Mouse (Mus musculus): ENCODE measurements around the gene Plekhf1. TPM values are rescaled to one million over a fixed set of nuclear protein-coding genes. Genes with fewer than 3 reads are reported as not detected.

Gene Plekhf1
- polyA plus RNA-seq, 1 experiment from 2014 or later: 4.3 TPM

GRCm38 (mm10) chr7:38215281-38215680 is 12.5 kb downstream of the Plekhf1 start:
- Histone ChIP-seq H3K36me3 (0 out of 2 replicates have a peak, but pooled peaks cover 6% of the 10 kb centered on the region), H3K27ac (no peak overlapping the region), H3K27me3 (ENCODE audit: low read depth, poor library complexity, severe bottlenecking) (no peaks in the 10 kb centered on the region), H3K4me1 (no peaks in the 10 kb centered on the region), H3K4me3 (no peak overlapping the region), H3K9me3 (replicated peaks) (no peaks in the 10 kb centered on the region)
- WGBS: 72% methylated on average over 7 of the region's 7 CpGs
- no peak for DNase-seq (ENCODE audit: low spot score)

DNA sequence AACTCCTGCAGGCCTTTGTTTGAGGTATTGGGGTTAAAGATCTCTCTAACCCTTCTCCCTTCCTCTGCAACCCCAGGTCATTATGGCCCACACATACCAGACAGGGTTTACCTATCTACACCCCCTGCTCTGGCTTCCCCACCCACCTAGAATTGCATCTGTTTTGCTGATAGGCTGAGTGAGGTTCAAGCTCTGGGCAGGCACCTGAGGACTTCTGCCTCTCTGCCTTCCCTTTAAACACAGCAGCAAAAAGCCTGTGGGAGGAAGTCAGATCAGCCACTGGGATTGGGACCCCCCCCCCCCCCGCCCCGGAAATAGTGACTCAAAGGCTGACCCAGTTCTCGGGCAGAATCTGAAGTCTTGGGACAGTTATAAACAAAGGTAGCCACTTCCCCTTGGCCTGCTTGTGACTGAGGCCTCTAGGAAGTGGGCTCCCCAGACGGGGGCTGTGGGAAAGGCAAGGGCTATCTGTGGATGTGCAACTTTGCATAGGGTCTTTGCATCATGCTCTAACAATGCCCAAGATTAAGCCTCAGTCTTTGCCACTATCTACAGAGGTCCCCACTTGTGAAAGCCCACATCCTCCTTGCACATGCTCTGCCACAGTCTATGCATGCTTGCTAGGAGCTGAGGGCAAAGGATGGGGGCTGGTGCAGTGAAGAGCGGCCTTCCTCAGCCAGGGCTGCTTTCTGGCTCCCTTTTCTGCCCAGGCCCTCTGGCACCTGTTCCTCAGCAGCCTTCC is 13.2 kb downstream of the Plekhf1 start:
- no peaks in the 10 kb centered on the region for H3K4me1 ChIP-seq
- H3K27ac ChIP-seq: no peak overlapping the region
- DNase-seq (ENCODE audit: low spot score): no peak
- 0 out of 2 replicates have a peak, but pooled peaks cover under 1% of the 10 kb centered on the region for H3K36me3 ChIP-seq
- WGBS: 76% methylated on average over 5 of the region's 5 CpGs
- H3K9me3 ChIP-seq (replicated peaks): no peaks in the 10 kb centered on the region
- H3K27me3 ChIP-seq (ENCODE audit: low read depth, poor library complexity, severe bottlenecking): no peaks in the 10 kb centered on the region
- no peak overlapping the region for H3K4me3 ChIP-seq

- WGBS: 46% methylated on average over 1 of the region's 3 CpGs
These were observed 15.2 kb downstream of the Plekhf1 start for GRCm38 (mm10) chr7:38212651-38213062.

GRCm38 (mm10) chr7:38209478-38210152 is 18.2 kb downstream of the Plekhf1 start:
- H3K4me1 ChIP-seq: no peaks in the 10 kb centered on the region
- DNase-seq (ENCODE audit: low spot score): no peak
- no peak overlapping the region for H3K27ac ChIP-seq
- H3K4me3 ChIP-seq: no peak overlapping the region
- no peaks in the 10 kb centered on the region for H3K27me3 ChIP-seq (ENCODE audit: low read depth, poor library complexity, severe bottlenecking)
- no peaks in the 10 kb centered on the region for H3K9me3 ChIP-seq (replicated peaks)
- H3K36me3 ChIP-seq: no peaks in the 10 kb centered on the region
- 79% methylated on average over 11 of the region's 11 CpGs for WGBS

More at GRCm38 (mm10) chr7:38212651-38213062, 15.2 kb downstream of the Plekhf1 start:
- DNase-seq (ENCODE audit: low spot score): no peak
- H3K4me3 ChIP-seq: no peak overlapping the region
- H3K4me1 ChIP-seq: no peaks in the 10 kb centered on the region
- H3K27ac ChIP-seq: no peak overlapping the region
- H3K27me3 ChIP-seq (ENCODE audit: low read depth, poor library complexity, severe bottlenecking): no peaks in the 10 kb centered on the region
- H3K36me3 ChIP-seq: no peaks in the 10 kb centered on the region
- no peaks in the 10 kb centered on the region for H3K9me3 ChIP-seq (replicated peaks)

GRCm38 (mm10) chr7:38208969-38209368 is 18.8 kb downstream of the Plekhf1 start:
- H3K4me1 ChIP-seq: no peaks in the 10 kb centered on the region

DNA sequence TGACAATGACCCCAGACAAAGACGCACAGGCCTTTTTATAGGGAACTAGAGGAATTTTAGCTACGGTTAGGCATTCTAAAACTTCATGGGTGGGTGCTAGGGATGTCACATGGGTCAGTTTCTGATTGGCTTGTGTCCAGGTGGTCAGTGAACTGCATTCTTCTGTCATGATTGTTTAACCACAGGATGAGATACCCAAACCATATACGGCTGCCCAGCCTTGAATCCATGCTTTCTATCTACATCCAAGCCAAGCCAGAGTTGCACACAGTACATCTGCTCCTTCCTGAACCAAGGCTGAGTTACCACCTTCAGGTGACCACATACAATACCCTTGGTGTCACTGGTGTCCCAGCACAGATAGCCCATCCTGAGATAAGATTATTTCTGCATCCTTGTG is 21.3 kb downstream of the Plekhf1 start:
- no peak for DNase-seq (ENCODE audit: low spot score)
- Histone ChIP-seq H3K27ac (no peak overlapping the region), H3K36me3 (no peaks in the 10 kb centered on the region), H3K9me3 (replicated peaks) (no peaks in the 10 kb centered on the region), H3K27me3 (ENCODE audit: low read depth, poor library complexity, severe bottlenecking) (no peaks in the 10 kb centered on the region), H3K4me3 (no peak overlapping the region), H3K4me1 (no peaks in the 10 kb centered on the region)
- WGBS: 81% methylated on average over 3 of the region's 3 CpGs

More at GRCm38 (mm10) chr7:38208969-38209368, 18.8 kb downstream of the Plekhf1 start:
- Histone ChIP-seq H3K4me3 (no peak overlapping the region), H3K27ac (no peak overlapping the region), H3K9me3 (replicated peaks) (no peaks in the 10 kb centered on the region), H3K27me3 (ENCODE audit: low read depth, poor library complexity, severe bottlenecking) (no peaks in the 10 kb centered on the region), H3K36me3 (no peaks in the 10 kb centered on the region)
- WGBS: 75% methylated on average over 3 of the region's 3 CpGs
- no peak for DNase-seq (ENCODE audit: low spot score)

- Histone ChIP-seq H3K4me3 (no peak overlapping the region), H3K36me3 (no peaks in the 10 kb centered on the region), H3K27ac (no peak overlapping the region), H3K4me1 (peaks cover 3% of the 10 kb centered on the region), H3K9me3 (replicated peaks) (no peaks in the 10 kb centered on the region), H3K27me3 (ENCODE audit: low read depth, poor library complexity, severe bottlenecking) (no peaks in the 10 kb centered on the region)
- DNase-seq (ENCODE audit: low spot score): no peak
- WGBS: 47% methylated on average over 2 of the region's 2 CpGs
These were observed 22.0 kb downstream of the Plekhf1 start for GRCm38 (mm10) chr7:38205801-38206200.

DNA sequence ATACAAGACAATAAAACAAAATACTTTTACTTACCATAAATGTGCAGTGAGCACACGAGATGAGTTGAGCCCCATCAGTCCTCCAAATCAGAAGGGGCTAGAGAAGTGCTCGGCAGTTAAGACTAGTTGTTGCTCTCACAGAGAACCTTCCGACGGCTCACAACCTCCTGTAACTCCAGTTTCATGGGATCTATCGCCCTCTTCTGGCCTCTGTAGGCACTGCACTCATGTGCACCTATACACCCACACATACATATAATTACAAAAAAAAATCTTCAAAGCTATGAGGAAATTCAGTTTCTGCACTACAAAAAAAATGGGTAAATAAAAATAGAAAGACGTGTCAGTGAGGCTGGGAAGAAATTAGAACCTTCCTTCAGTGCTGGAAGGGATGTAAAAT is 23.5 kb downstream of the Plekhf1 start:
- Histone ChIP-seq H3K27me3 (ENCODE audit: low read depth, poor library complexity, severe bottlenecking) (no peaks in the 10 kb centered on the region), H3K4me1 (peaks cover 7% of the 10 kb centered on the region), H3K36me3 (no peaks in the 10 kb centered on the region), H3K27ac (no peak overlapping the region), H3K9me3 (replicated peaks) (no peaks in the 10 kb centered on the region), H3K4me3 (no peak overlapping the region)
- DNase-seq (ENCODE audit: low spot score): no peak
- 89% methylated on average over 6 of the region's 6 CpGs for WGBS

- H3K4me3 ChIP-seq: no peak overlapping the region
- H3K27ac ChIP-seq: no peak overlapping the region
- 32% methylated on average over 3 of the region's 3 CpGs for WGBS
- DNase-seq (ENCODE audit: low spot score): no peak
- H3K9me3 ChIP-seq (replicated peaks): no peaks in the 10 kb centered on the region
- H3K4me1 ChIP-seq: peaks cover 7% of the 10 kb centered on the region
- H3K36me3 ChIP-seq: no peaks in the 10 kb centered on the region
- no peaks in the 10 kb centered on the region for H3K27me3 ChIP-seq (ENCODE audit: low read depth, poor library complexity, severe bottlenecking)
These were observed 26.5 kb downstream of the Plekhf1 start for GRCm38 (mm10) chr7:38201290-38201658.

GRCm38 (mm10) chr7:38200606-38201289 is 27.1 kb downstream of the Plekhf1 start:
- H3K9me3 ChIP-seq (replicated peaks): no peaks in the 10 kb centered on the region
- peaks cover 7% of the 10 kb centered on the region for H3K4me1 ChIP-seq
- no peak overlapping the region for H3K27ac ChIP-seq
- WGBS: 7% methylated on average over 28 of the region's 28 CpGs
- no peaks in the 10 kb centered on the region for H3K27me3 ChIP-seq (ENCODE audit: low read depth, poor library complexity, severe bottlenecking)
- H3K4me3 ChIP-seq: peak overlapping the region; percentile 38
- peak; percentile 95 for DNase-seq (ENCODE audit: low spot score)
- H3K36me3 ChIP-seq: no peaks in the 10 kb centered on the region

DNA sequence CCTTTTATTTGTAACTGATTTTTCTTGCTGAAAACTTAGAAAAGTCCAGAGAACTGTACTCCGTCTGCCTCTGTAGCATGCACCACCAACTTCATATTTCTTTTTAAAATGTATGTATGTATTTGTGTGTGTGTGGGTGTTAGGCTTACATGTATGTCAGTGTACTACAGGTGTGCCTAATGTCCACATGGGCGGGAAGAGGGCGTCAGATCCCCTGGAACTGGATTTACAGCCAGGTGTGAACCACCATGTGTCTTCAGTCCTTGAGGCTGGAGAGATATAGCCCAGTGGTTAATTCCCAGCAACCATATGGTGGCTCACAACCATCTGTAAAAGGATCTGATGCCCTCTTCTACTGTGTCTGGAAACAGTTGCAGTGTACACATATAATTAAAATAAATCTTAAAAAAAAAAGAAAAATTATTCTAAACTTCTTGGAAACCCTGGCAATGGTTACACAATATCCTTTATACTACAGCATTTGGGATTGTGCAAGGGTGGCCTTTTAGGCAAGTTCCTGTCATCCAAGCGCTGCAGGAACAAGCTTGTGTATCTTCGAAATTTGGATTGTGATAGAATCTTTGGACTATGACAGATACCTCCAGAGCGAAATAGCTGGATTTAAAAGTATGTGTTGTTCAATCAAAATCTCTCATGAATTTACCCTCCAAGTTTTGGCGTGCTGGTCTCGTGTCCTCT is 27.8 kb downstream of the Plekhf1 start:
- no peaks in the 10 kb centered on the region for H3K36me3 ChIP-seq
- 73% methylated on average over 8 of the region's 8 CpGs for WGBS
- peak overlapping the region; percentile 38; the same call in 1 of the 2 replicates for H3K4me3 ChIP-seq
- no peaks in the 10 kb centered on the region for H3K27me3 ChIP-seq (ENCODE audit: low read depth, poor library complexity, severe bottlenecking)
- no peak for DNase-seq (ENCODE audit: low spot score)
- H3K9me3 ChIP-seq (replicated peaks): no peaks in the 10 kb centered on the region
- peaks cover 7% of the 10 kb centered on the region for H3K4me1 ChIP-seq
- H3K27ac ChIP-seq: no peak overlapping the region

DNA sequence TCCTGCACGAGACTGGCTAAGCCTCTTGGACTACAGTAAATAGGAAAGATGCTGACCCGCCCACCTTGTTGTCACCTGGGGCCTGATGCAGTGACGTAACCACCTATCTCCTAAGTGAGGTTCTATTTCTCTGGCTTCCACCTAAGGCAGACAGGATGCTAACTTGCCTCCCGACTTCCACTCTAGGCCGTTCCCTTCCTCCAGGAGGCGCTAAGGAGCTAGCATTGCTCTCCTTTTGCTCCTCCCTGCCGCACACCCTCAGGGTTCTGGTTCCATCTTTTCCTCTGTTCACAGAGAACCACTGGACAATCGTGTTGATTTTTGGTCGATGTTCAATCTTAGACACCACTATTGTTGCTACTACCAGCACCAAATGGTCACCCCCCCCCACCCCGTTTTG is 36.2 kb downstream of the Plekhf1 start:
- H3K4me1 ChIP-seq: peaks cover 12% of the 10 kb centered on the region
- H3K27ac ChIP-seq: no peak overlapping the region
- H3K27me3 ChIP-seq (ENCODE audit: low read depth, poor library complexity, severe bottlenecking): no peaks in the 10 kb centered on the region
- H3K4me3 ChIP-seq: no peak overlapping the region
- no peaks in the 10 kb centered on the region for H3K9me3 ChIP-seq (replicated peaks)
- WGBS: 51% methylated on average over 10 of the region's 10 CpGs
- no peak for DNase-seq (ENCODE audit: low spot score)
- H3K36me3 ChIP-seq: peaks cover 8% of the 10 kb centered on the region
